Comparison of ENCODE assay signal across 21 mouse cellular contexts in the genomic region with DNA sequence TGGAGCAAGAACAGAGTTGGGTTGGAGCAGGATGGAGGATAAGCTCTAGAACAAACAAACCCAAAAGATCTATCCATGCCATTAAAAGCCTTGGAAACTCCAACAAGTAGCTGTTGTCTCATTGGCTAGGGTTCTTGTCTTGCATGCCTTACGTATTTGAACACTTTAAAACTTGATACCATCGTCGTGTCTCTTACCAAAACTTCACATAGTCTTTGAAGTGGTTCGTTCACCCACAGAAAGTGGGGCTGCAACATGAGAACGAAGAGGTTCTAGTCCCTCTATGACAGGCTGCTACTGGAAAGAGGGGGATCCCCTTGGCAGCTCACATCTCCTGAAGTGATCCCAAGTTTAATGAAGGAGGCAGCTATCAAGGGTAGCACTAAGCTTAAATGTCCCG. TPM values are rescaled to one million over a fixed set of nuclear protein-coding genes. Genes with fewer than 3 reads are reported as not detected.
DNase-seq lines count a peak whose midpoint lies in the region; ATAC-seq lines count a peak whose summit lies in the region.
"Had no signal": no experiment of that assay in that cellular context is flagged by ENCODE, and none has a peak within 500 bp of the region (broad histone marks: within the 10 kb centered on the region; RNA-seq: fewer than 3 reads in every experiment).

No protein-coding gene starts in this region.

- H3K4me2 ChIP-seq in kidney, embryonic 15.5 days: no peak overlapping the region
- H3K4me2 ChIP-seq: embryonic facial prominence, embryonic 12.5 days; forebrain, embryonic 15.5 days; heart, embryonic 12.5 days; hindbrain, embryonic 15.5 days; intestine, embryonic 15.5 days had no signal

- no peak overlapping the region for H3K27ac ChIP-seq in kidney, embryonic 15.5 days
- H3K27ac ChIP-seq: embryonic facial prominence, embryonic 12.5 days; forebrain, embryonic 15.5 days; heart, adult 2 months; hindbrain, embryonic 15.5 days; intestine, embryonic 15.5 days had no signal

- H3K9me3 ChIP-seq in kidney, embryonic 15.5 days (replicated peaks): no peaks in the 10 kb centered on the region
- H3K9me3 ChIP-seq: embryonic facial prominence, embryonic 12.5 days; forebrain, embryonic 15.5 days; heart, embryonic 12.5 days; hindbrain, embryonic 15.5 days; intestine, embryonic 15.5 days had no signal

- no peaks in the 10 kb centered on the region for H3K4me1 ChIP-seq in kidney, embryonic 15.5 days
- H3K4me1 ChIP-seq: embryonic facial prominence, embryonic 12.5 days; forebrain, embryonic 15.5 days; heart, embryonic 12.5 days; hindbrain, embryonic 15.5 days; intestine, embryonic 15.5 days had no signal

- no peaks in the 10 kb centered on the region for H3K36me3 ChIP-seq in kidney, embryonic 15.5 days
- H3K36me3 ChIP-seq: embryonic facial prominence, embryonic 12.5 days; forebrain, embryonic 15.5 days; heart, embryonic 12.5 days; hindbrain, embryonic 15.5 days; intestine, embryonic 15.5 days had no signal

- ATAC-seq in megakaryocyte, adult 5-6 weeks (ENCODE audit: poor library complexity, severe bottlenecking): peak; percentile 16; the same call in 1 of the 2 replicates
- ATAC-seq in kidney, embryonic 15.5 days (replicated peaks; ENCODE audit: low FRiP score): no peak
- ATAC-seq: forebrain, embryonic 15.5 days; intestine, embryonic 15.5 days had no signal

- H3K9ac ChIP-seq in kidney, embryonic 15.5 days: no peak overlapping the region
- H3K9ac ChIP-seq: embryonic facial prominence, embryonic 12.5 days; forebrain, embryonic 15.5 days; heart, embryonic 12.5 days; hindbrain, embryonic 15.5 days; intestine, embryonic 15.5 days had no signal

- no peaks in the 10 kb centered on the region for H3K27me3 ChIP-seq in kidney, embryonic 15.5 days
- H3K27me3 ChIP-seq: CH12.LX; embryonic facial prominence, embryonic 12.5 days; forebrain, embryonic 15.5 days; heart, embryonic 12.5 days; hindbrain, embryonic 15.5 days; intestine, embryonic 15.5 days had no signal

- peak; percentile 67 for DNase-seq in CD4-positive, CD25-positive, alpha-beta regulatory T cell, adult 2 months (ENCODE audit: low read depth, low spot score)
- DNase-seq in T-cell, adult 2 months (ENCODE audit: low spot score): peak; percentile 59
- DNase-seq in yolk sac, embryonic 10.5 days (ENCODE audit: low spot score): no peak
- no peak for DNase-seq in MN1 (ENCODE audit: low spot score)
- DNase-seq: adrenal gland, postnatal 14 days; cerebellum, adult 11-12 months; cerebellum, adult 9-10 months; cerebellum, postnatal 25 days; gastrocnemius, postnatal 10 days; heart, adult 2 months had no signal

- 59% methylated on average over 6 of the region's 6 CpGs for WGBS in kidney, embryonic 15.5 days

- no peak overlapping the region for H3K4me3 ChIP-seq in kidney, embryonic 15.5 days (replicated peaks)
- H3K4me3 ChIP-seq: embryonic facial prominence, embryonic 12.5 days; forebrain, embryonic 15.5 days; heart, adult 2 months; heart, embryonic 12.5 days; hindbrain, embryonic 15.5 days; intestine, embryonic 15.5 days had no signal

RNA-seq across cellular contexts. Expression of gene Fasl, which starts 13.1 kb away (rescaled TPM):
- 1.2 and 1.3 TPM in 2 replicates for total RNA-seq in megakaryocyte, adult 5-6 weeks (2015)
- total RNA-seq in megakaryocyte, adult 5-6 weeks (2017): 1.5 and 1.8 TPM in 2 replicates
- not detected in 2 replicates for polyA plus RNA-seq in kidney, embryonic 15.5 days (2015; fragmentation: Nextera tagmentation; extraction: Ambion mirVana)
- total RNA-seq: adrenal gland, postnatal 14 days; gastrocnemius, postnatal 10 days; gastrocnemius, postnatal 4 days; heart, adult 2 months; heart, postnatal 25 days had no signal
- polyA plus RNA-seq: embryonic facial prominence, embryonic 12.5 days; heart, embryonic 12.5 days; hindbrain, embryonic 11.5 days; intestine, embryonic 15.5 days had no signal

Comparison
In these comparisons a context has a peak if more than half of its experiments do, and no peak if none do; other contexts are left out.
1. DNase-seq: peak in CD4-positive, CD25-positive, alpha-beta regulatory T cell, adult 2 months (single experiment) and T-cell, adult 2 months (single experiment); none in yolk sac, embryonic 10.5 days (single experiment) and MN1 (single experiment).